Mouse (Mus musculus) megakaryocyte, embryonic 14.5 days (primary cell): Measurements from ENCODE around the gene Spag9. TPM values are rescaled to one million over a fixed set of nuclear protein-coding genes. Genes with fewer than 3 reads are reported as not detected.

Experiments
- H3K27me3 ChIP-seq: replicated peaks from 2 replicates; pipeline ENCODE3; 2012; ENCODE audit warnings: inconsistent platforms
- H3K36me3 ChIP-seq: replicated peaks from 2 replicates; pipeline ENCODE3; 2012; ENCODE audit warnings: low read length, inconsistent platforms, mixed read lengths
- H3K4me1 ChIP-seq: 2 replicates; pipeline ENCODE4 v1.6.1; 2012; ENCODE audit warnings: inconsistent platforms
- H3K4me3 ChIP-seq: replicated peaks from 2 replicates; pipeline ENCODE3; 2012; ENCODE audit warnings: moderate library complexity, mild to moderate bottlenecking, inconsistent platforms
- H3K9me3 ChIP-seq: 2 replicates; pipeline ENCODE4 v1.6.1; 2012; ENCODE audit warnings: inconsistent platforms
- FLI1 ChIP-seq: IDR thresholded peaks from 2 replicates; pipeline ENCODE4 v1.6.1; 2012; ENCODE audit warnings: low read length, inconsistent platforms, mixed read lengths
- GATA1 ChIP-seq: IDR thresholded peaks from 3 replicates; pipeline ENCODE4 v1.6.1; 2012; ENCODE audit warnings: mixed read lengths, low read length, inconsistent platforms, borderline replicate concordance
- polyA plus RNA-seq: library from polyadenylated mRNA; stranded (reverse); fragments of >175 nt; gene quantifications from 2 replicates; pipeline ENCODE4 v1.2.3, GENCODE M21; 2012; ENCODE audit warnings: low replicate concordance; ENCODE audit not compliant: insufficient read depth

Gene Spag9
- polyA plus RNA-seq: 2.9 and 4.5 TPM in 2 replicates

- H3K27me3 ChIP-seq: no peaks in the 10 kb centered on the region
- no peaks in the 10 kb centered on the region for H3K9me3 ChIP-seq
- TF ChIP-seq GATA1 (no peak), FLI1 (no peak)
- H3K4me3 ChIP-seq: peak within 1 kb of the TSS; percentile 100
- peaks cover 49% of the 10 kb centered on the region for H3K4me1 ChIP-seq
- peaks cover 7% of the 10 kb centered on the region for H3K36me3 ChIP-seq
These were observed at the start of gene Spag9 for GRCm38 (mm10) chr11:93995720-93996305. Spag9 (plus strand) TSS chr11:93996091.

GRCm38 (mm10) chr11:93948887-93949567 is 46.9 kb upstream of the Spag9 start:
- TF ChIP-seq FLI1 (no peak), GATA1 (no peak)
- H3K9me3 ChIP-seq: no peaks in the 10 kb centered on the region
- no peak overlapping the region for H3K4me3 ChIP-seq
- H3K36me3 ChIP-seq: peaks cover 78% of the 10 kb centered on the region
- peaks cover 19% of the 10 kb centered on the region; the same call in 1 of the 2 replicates for H3K4me1 ChIP-seq
- H3K27me3 ChIP-seq: no peaks in the 10 kb centered on the region

GRCm38 (mm10) chr11:93950045-93950444 is 45.8 kb upstream of the Spag9 start:
- no peak overlapping the region for H3K4me3 ChIP-seq
- H3K36me3 ChIP-seq: peaks cover 74% of the 10 kb centered on the region
- peaks cover 27% of the 10 kb centered on the region for H3K4me1 ChIP-seq
- no peaks in the 10 kb centered on the region for H3K27me3 ChIP-seq
- TF ChIP-seq FLI1 (no peak), GATA1 (no peak)
- H3K9me3 ChIP-seq: no peaks in the 10 kb centered on the region

- no peaks in the 10 kb centered on the region for H3K9me3 ChIP-seq
- H3K36me3 ChIP-seq: peaks cover 68% of the 10 kb centered on the region
- TF ChIP-seq FLI1 (no peak), GATA1 (no peak)
- H3K4me1 ChIP-seq: peaks cover 45% of the 10 kb centered on the region
- no peak overlapping the region for H3K4me3 ChIP-seq
- H3K27me3 ChIP-seq: no peaks in the 10 kb centered on the region
These were observed 43.5 kb upstream of the Spag9 start for GRCm38 (mm10) chr11:93952376-93952775.

- TF ChIP-seq FLI1: no peak
- TF ChIP-seq GATA1: no peak
- Histone ChIP-seq H3K4me1 (peaks cover 55% of the 10 kb centered on the region), H3K9me3 (no peaks in the 10 kb centered on the region), H3K27me3 (no peaks in the 10 kb centered on the region), H3K4me3 (peak overlapping the region; percentile 94), H3K36me3 (peaks cover 70% of the 10 kb centered on the region)
These were observed 41.1 kb upstream of the Spag9 start for GRCm38 (mm10) chr11:93954738-93955255.

- Histone ChIP-seq H3K4me1 (peaks cover 55% of the 10 kb centered on the region), H3K36me3 (peaks cover 69% of the 10 kb centered on the region), H3K27me3 (no peaks in the 10 kb centered on the region), H3K9me3 (no peaks in the 10 kb centered on the region), H3K4me3 (peak overlapping the region; percentile 94)
- TF ChIP-seq FLI1 (no peak), GATA1 (no peak)
These were observed 40.4 kb upstream of the Spag9 start for GRCm38 (mm10) chr11:93955256-93956150.

GRCm38 (mm10) chr11:93956159-93956558 is 39.7 kb upstream of the Spag9 start, which contains the start of gene Nme2:
Nme2 (minus strand) TSS chr11:93956259.
- Histone ChIP-seq H3K36me3 (peaks cover 69% of the 10 kb centered on the region), H3K27me3 (no peaks in the 10 kb centered on the region), H3K4me3 (peak within 1 kb of the TSS; percentile 94), H3K4me1 (peaks cover 55% of the 10 kb centered on the region), H3K9me3 (no peaks in the 10 kb centered on the region)
- TF ChIP-seq GATA1 (no peak), FLI1 (no peak)

- Histone ChIP-seq H3K4me1 (peaks cover 57% of the 10 kb centered on the region), H3K36me3 (peaks cover 69% of the 10 kb centered on the region), H3K9me3 (no peaks in the 10 kb centered on the region), H3K27me3 (no peaks in the 10 kb centered on the region), H3K4me3 (peak overlapping the region; percentile 56)
- TF ChIP-seq FLI1: no peak
- no peak for TF ChIP-seq GATA1
These were observed 38.8 kb upstream of the Spag9 start for GRCm38 (mm10) chr11:93957031-93957555.

GRCm38 (mm10) chr11:93957746-93958145 is 38.1 kb upstream of the Spag9 start:
- H3K4me3 ChIP-seq: no peak overlapping the region
- TF ChIP-seq FLI1 (no peak), GATA1 (no peak)
- H3K36me3 ChIP-seq: peaks cover 69% of the 10 kb centered on the region
- no peaks in the 10 kb centered on the region for H3K9me3 ChIP-seq
- H3K4me1 ChIP-seq: peaks cover 54% of the 10 kb centered on the region
- H3K27me3 ChIP-seq: no peaks in the 10 kb centered on the region

- H3K4me1 ChIP-seq: peaks cover 62% of the 10 kb centered on the region
- H3K27me3 ChIP-seq: no peaks in the 10 kb centered on the region
- peaks cover 89% of the 10 kb centered on the region for H3K36me3 ChIP-seq
- no peaks in the 10 kb centered on the region for H3K9me3 ChIP-seq
- TF ChIP-seq FLI1: no peak
- no peak for TF ChIP-seq GATA1
- H3K4me3 ChIP-seq: no peak overlapping the region
These were observed 34.4 kb upstream of the Spag9 start for GRCm38 (mm10) chr11:93961482-93961881.
